Mouse (Mus musculus) CD8-positive naive resting alpha-beta T cell, adult 2 months (primary cell): Measurements from ENCODE around the gene Kank1.

Experiments
- DNase-seq, 2 experiments: peaks; one replicate each; pipeline ENCODE4 v3.0.0; 2022; ENCODE audit warnings: low read depth in 2 of 2, low spot score in 2 of 2

Gene Kank1

DNA sequence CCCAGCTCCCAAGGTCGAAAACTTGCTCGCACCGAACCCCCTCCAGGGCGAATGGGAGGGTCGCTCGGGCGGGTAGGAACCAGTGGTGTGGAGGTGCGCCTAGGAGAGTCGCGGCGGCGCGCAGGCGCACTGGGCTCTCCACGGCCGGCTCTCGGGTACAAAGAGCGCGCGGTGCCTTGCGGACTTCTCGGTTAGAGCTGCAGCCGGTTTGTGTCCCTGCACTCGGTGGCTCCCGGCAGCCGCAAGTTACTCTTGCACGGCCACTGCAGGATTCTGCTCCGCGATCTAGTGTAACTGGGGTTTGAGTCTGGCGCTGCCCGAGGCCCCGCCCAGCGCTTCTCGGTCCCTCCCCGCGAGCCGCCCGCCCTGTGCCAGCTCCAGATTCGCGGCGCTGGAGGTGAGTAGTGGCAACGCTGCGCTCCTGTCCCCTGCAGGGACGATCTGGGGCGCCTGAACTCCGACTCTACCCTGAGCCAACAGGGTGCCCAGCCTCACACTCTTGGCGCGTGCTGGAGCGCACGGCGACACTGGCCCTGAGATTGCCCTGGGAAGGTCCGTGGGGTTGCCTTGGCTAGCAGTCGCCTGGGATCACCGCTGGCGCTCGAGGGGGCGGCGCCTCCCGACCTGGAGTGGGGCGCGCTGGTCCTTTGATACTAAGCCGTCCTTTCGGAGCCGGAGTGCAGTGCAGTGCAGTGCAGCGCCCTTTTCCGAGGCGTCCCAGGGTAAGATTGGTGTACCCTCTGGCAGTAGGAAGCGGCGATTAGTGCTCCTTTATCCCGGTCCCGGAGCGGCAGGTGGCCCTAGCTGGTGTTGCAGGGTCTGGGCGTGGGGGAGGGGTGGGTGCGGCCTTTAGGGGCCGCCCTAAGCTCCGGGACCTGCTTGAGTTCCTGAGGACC, at the start of gene Kank1:
Gene Kank1 (plus strand): TSS at position 380 of the 896 bp plus-strand sequence.
- no peak for DNase-seq

DNA sequence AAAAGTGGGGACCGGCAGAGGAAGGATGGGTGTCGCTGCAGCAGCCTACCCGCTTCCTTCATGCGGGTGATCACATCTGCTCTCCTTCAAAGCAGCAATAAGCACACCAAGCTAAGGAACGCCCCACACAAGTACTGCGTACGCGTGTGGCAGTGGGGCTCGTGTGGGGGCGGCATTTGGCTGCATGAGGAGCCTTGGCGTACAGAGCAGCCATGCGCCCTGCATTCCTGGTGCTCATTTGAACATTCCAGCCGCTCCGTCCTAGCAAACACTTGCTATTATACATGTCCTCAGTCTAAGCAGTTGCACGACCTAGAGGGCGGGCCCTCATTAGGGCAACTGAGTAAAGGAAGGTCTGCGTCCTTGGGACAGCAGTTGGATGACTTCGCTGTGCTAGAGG, 49.1 kb upstream of the Kank1 start:
- DNase-seq, result no peak

DNA sequence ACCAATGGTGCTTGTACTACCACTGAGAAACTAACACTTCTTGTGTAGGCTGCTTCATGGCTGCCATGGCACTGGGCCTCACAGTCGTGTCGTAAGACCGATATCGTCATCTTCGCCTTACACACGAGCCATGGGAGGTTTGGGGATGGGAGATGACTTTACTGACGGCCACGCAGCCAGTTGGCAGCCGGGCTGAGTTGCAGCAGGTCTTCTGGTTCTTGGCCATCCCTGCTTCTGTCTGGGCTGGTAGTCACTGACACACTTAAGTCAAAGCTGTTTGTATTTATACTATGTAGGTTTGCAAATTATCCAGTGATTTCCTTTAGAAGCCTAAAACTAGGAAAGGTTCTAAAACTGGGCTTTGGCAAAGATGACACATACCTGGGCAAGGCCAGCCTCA, 43.0 kb upstream of the Kank1 start:
- DNase-seq, result no peak

DNA sequence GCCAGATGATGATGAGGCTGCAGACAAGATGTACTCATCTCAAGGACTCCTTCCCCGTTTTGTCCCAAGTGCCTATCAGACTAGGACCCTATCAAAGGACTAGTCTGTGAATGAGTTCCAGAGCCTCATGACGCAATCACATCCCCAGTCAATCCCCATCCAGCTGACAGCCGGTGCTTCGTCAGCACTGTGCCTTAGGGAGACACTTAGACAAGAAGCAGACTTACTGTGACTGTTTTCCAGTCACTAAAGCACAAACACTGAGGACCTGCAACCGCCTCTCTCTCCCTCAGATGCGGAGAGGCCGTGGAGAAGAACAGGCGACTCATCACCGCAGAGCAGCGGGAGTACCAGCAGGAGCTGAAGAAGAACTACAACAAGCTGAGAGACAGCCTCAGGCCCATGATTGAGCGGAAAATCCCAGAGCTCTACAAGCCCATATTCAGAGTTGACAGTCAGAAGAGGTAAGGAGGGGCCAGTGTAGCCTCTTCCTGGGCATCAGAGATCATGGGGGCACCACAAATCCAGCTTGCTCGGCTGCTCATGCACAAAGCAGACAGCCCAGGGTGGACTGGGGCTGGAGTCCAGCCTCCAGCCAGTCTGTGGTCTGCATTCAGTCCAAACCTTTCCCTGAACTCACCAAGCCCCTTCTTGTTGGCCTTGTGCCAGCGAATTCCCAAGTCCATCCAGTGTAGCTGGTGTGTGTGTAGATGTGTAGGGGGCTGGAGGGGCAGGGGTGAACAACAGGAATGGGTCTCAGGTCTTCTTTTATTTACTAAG, 36.5 kb upstream of the Kank1 start:
- no peak for DNase-seq

DNA sequence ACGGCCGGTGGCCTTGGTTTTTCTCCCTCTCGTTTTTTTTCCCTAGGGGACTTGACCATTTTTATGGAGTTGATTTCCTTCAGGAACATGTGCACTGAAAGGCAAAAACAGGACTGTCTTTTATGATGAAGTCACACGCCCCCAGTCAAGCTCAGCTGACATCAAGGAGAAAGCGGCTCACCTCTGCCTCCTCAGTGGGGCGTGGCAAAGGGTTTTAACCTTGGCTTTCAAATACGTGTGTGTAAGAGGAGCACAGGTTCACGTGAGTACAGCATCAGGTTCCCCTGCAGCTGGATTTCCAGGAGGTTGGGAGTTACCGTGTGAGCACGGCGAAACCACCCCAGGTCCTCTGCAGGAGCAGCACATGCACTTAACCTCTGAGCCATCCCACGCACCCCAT, 33.7 kb upstream of the Kank1 start:
- DNase-seq, result no peak

DNA sequence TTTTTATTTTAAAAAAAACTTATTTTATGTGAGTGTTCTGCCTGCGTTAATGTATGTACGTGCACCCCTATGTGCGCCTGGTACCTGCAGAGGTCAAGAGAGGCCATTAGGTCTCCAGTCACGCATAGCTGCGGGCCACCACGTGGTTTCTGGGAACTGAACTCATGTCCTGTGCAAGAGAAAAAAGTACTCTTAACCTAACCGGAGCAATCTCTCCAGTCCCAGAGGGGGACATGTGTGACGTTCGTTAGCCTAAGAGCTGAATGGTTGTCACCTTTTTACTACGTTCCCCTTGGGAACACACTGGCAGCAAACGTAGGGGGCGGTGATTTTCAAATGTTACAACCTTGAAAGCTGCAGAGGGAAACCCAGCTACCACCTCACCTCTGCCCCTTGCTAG, 29.8 kb upstream of the Kank1 start:
- DNase-seq, result no peak

DNA sequence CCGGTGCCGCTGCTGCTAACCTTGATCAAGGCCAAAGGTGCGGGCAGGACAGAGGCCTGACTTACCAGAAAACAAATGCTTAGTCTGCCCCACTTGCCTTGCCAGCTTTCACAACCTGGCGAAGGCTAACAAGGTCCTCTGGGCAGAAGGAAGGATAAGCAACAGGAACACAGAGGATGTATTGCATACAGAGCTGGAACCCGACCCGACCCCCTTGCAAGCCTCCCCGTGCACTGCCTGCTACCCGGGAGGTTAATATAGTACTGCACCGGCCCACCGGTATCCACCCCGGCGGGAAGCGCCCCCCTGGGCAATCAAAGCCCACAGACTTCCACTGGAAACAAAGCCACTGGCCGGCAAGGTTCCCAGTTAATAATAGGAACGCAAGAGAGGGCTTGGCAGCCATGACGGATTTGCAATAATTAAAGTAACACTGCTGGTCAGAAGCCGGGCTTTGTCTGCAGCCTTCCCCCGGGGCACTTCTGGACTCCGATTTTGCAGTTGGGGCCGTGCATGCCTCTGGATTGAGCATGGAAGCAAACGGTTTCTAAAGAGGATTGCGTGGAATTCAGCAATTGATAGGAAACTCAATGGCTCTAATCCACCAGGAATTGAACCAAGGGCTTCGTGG, 28.9 kb upstream of the Kank1 start:
- DNase-seq, result no peak

DNA sequence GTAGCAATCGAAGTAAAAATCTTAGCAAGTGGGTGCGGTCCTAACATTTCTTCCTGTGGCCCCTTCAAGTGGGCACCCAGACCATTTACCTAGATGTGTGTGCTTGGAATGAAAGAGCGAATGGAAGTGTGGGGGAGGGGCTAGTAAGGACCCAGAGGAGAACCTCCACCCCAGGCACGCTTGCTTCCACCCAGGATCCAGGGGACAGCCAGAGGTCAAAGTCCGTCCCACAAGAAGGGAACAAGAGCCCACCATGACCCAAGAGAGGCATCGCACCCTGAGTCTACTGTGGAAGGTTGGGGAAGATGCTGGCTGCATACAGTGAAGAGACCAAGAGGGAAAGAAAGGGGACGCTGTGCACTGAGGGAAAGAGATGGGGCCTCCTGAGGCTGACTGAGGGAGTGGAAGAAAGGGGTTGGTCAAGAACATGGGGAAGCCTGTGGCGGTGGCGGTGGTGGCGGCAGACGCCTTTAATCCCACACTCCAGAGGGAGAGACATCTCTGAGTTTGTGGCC, 28.1 kb upstream of the Kank1 start:
- DNase-seq, result no peak

DNA sequence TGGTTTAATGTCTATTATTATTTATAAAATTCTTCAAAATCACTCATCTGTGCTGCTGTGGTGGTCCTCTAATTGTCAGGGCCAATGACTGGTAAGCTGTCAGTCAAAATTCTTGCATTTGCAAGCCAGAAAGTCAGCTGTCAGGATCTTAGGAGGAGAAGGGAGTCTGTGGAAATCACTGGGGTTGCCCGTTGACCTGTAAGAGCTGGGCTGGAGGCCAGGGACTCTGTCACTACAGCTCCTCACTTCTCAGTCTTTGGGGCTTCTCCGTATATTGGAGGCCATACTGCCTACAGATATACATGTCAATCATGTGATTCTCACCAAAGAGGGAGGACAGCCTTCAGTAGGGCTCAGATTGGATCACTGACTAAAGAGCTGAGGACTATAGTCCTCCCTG, 16.2 kb upstream of the Kank1 start:
- no peak for DNase-seq

DNA sequence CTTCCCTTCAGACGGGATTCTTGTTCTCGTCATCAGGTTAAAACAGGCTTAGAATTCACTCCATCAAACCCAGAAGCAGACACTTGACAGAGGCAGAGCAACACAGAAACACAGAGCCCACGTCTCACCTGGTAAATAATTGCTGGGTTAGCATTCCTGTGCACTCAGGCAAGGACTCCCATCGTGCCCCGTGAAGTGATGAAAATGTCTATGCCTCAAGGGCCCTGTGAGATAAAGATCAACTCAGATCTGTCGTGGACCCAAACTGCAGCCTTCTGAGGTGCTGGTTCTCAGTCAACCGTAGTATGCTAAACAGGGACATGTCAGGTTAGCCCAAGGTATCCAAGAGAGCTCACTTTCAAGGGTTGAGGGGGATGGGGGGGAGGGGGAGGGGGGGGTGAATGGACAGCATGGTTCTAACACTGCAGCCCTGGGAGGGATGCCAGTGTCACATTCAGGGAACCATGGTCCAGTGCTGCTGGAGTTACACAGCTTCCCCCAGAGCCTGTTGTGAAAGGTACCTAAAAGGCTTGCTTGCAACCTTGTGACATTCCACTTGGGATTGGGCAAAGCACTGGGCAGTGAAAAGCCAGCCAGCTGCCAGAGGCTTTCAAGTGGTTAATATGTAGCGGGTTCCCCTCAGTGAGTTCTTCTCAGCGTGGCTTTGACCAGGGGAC, 14.7 kb upstream of the Kank1 start:
- no peak for DNase-seq

DNA sequence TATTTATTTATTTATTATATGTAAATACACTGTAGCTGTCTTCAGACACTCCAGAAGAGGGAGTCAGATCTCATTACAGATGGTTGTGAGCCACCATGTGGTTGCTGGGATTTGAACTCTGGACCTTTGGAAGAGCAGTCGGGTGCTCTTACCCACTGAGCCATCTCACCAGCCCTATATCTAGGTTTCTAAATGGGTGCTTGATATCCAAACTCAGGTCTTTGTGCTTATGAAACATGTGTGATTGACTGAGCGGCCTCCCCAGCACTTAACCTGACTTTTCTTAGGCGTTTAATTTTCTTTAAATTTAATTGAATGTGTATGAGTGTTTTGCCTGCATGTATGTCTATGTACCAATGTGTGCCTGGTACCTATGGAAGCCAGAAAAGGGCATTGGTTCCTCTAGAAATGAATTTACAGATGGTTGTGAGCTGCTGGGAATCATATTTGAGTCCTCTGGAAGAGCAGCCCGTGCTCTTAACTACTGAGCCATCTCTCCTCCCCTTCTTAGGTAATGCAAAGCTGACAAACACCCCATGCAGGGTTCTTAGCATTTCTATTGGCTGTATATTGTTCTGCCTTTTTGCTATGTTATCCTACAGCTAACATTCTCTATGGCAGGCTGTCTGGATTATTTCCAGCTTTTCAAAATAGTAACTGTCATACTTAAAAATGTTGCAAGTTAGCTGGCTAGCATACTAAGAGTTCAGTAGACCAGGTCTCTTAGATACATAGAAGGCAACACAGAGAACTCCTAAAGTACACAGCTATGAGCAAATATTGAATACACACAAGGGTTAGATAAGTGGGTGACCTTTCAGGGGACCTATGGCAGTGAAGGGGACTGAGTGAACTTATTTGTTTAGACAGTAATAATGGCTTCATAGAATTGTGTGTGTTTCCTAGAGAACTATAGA, 6.5 kb upstream of the Kank1 start:
- DNase-seq, result no peak

DNA sequence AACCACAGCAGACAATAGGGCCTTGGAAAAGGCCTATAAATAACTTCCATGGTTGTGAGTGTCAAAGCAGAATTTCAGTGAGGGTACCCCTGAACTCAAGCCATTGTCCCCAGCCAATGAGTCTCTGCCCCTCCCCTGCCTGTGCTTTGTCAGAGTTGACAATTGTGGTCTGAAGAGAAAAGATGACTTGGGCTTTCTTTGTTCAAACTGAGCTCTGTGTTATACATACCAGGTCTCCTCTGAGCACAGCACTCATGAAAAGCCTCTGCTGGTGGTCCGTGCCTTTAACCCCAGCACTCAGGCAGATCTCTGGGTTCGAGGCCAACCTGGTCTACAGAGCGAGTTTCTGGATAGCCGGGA, 5.8 kb upstream of the Kank1 start:
- no peak for DNase-seq

DNA sequence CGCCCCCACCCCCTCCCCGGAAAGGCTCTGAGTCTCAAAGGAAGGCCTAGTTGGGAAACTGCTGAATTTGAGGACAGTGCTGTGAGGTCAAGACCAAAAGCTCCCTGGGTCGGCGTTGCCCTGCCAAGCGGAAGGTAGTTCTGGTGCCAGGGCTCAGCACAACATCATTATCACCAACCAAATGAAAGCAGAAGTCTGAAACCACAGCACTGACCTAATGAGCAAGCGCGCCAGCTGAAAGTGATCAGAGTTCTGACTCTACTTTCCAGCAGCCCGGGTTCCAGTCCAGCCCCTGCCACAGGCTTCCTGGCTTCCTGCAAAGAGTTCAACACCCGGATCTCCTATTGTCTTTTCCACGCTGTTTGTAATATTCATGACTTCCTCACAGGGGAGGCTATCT, 4.7 kb upstream of the Kank1 start:
- no peak for DNase-seq

DNA sequence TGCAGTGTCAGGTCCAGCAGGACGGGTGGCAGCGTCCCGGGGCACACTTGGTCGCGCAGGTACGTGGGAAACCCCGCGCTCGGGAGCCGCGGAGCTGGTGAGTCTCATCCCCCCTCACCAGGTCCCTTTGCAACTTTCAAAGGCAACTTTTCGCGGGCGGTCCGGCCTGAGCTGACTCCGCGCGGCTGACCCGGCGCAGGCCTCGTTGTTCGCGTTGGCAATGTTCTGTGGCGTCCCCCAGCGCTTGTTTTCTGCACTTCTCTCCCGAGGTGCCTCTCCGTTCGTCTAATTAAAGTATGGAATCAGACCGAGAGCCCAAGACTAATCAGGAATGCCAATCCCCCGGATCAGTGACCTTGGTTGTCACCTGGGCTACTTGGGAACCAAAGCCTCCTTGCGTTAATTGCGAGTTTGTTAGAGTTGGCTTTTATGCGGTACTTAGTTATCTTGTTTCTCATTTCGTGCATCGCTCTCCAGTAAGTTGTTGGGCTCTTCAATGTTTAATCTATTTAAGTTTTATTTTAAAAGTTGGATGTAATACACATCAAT, 791 bp downstream of the Kank1 start:
- no peak for DNase-seq

DNA sequence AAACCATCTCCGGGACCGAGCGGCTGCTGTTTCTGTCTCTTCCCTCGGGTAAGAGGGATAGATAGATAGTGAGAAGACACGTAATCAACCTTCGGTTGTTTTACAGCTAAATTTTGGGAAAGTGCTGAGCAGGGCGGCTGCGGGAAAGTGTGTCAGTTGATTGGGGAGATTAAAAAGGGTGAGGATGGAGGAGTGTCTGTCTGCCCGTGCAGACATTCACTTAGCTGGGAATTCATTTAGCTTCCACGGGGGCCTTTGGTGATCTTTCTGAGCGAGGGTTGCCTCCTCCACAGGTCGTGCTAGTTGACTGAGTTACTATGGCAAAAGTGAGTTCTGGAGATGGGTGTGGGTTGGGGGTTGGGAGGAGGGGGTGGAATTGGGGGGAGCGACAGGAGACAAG, 1.3 kb downstream of the Kank1 start:
- no peak for DNase-seq

DNA sequence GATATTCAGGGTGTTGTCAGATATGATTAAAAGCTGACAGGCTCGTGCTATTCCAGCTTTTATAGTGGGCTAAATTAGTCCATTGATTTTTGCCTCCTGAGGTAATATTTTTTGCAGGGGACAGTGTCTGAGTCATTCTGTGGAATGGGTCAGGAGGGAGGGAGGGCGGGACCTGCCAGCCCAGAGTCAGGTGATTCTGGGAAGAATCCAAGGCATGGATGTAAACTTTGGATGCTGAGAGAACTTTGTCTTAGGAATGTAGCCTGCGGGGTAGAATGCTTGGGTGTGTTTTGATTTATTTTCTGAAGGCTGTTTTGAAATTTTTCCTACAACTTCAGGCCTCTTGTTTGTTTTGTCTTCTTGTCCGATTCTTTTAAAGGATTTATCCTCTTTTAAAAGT, 6.8 kb downstream of the Kank1 start:
- DNase-seq, result no peak

DNA sequence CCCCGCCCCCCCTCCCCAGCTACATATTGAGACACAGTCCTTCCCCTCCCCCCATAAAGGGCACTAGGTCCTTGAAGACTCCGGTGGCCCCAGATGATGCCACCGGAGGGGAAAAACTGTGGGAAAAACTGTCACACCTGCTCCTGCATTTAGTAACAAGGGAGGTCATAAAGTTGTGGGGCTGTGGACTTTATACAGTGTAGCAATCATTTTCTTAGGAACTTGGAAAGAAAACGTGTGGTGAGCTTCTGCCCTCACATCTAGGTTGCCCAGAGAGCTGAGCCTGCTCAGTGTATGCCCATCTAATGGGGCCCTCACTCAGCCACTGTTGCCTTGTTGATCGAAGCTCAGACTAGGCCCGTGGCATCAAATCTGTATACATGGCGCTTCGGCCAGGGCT, 9.3 kb downstream of the Kank1 start:
- no peak for DNase-seq

DNA sequence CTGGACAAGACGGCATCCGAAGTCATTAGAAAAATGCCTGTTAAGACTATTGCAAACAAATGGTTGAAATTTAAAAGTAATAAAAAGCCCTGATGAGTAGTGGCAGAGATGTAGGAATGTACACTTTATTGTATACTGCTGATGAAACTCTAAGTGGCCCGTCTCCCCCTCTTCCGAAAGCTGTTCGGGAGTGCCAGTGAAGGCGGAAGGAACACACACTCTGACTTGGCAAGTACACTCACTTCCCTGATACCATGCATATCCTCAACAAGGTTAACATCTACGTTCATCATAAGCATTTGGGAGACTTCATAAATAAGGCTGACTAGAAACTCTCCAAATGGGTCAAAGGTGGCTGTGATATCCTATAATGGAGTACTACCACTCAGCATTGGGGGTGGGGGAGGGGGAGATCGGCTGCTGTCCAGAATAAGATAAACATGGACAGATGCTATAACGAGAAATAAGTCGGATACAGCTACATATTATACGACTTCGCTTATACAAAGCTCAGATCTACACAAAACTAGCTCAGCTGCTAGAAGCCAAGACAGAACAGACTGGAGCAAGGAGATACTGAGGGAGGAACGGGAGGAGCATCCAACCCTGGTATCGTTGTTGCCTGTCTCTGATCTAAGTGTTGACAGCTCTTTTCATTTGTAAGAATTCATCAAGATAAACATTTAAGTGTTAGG, 11.2 kb downstream of the Kank1 start:
- no peak for DNase-seq

DNA sequence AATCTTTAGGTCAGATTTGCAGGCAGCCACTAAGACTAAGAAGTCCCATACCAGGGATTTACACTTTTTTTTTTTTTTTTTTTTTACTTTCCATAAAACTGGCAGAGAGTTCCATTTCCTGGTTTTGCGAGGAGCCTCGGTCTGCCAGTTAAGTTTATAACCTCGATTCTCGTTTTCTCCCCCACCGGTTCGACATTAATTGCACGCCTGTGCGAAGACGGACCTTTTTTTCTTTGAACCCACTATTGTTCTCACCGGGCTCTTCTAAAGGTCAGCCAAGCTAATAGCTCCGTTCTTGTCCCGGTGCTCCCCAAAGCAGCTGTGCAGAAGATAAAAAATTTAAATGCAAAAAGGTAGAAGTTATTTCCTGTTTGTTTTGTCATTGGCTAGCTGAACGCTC, 12.5 kb downstream of the Kank1 start:
- no peak for DNase-seq
